Mouse (Mus musculus): ENCODE data around the gene Samm50.

- TF ChIP-seq CTCF (IDR thresholded peaks at IDR 0.05; ENCODE audit: insufficient read depth, low read length) (no peak), POLR2A (IDR thresholded peaks at IDR 0.05; ENCODE audit: borderline replicate concordance, extremely low read depth, low read depth, low read length) (no peak)
Measured at GRCm38 (mm10) chr15:84224779-84225178, 32.7 kb downstream of the Samm50 start.

Measured in lung, adult 2 months (tissue).